Mouse (Mus musculus) small intestine, adult 2 months (tissue): ENCODE results near the gene Slc45a3. TPM values are rescaled to one million over a fixed set of nuclear protein-coding genes. Genes with fewer than 3 reads are reported as not detected.

Experiments
- H3K27ac ChIP-seq: fragments of 200-500 bp; 2 replicates; pipeline ENCODE4 v1.5.1; 2012; ENCODE audit warnings: low read depth, low read length, control low read depth, inconsistent platforms; ENCODE audit not compliant: insufficient read depth
- H3K27me3 ChIP-seq: fragments of 200-500 bp; 2 replicates; pipeline ENCODE4 v1.6.1; 2012; ENCODE audit warnings: mild to moderate bottlenecking, moderate library complexity, low read length, inconsistent platforms; ENCODE audit not compliant: control insufficient read depth, insufficient read depth
- H3K36me3 ChIP-seq: fragments of 200-500 bp; 2 replicates; pipeline ENCODE4 v1.6.1; 2012; ENCODE audit warnings: mild to moderate bottlenecking, low read length, control low read depth, inconsistent platforms; ENCODE audit not compliant: control insufficient read depth, insufficient read depth
- H3K4me1 ChIP-seq: fragments of 200-500 bp; 2 replicates; pipeline ENCODE4 v1.6.1; 2012; ENCODE audit warnings: low read length, inconsistent platforms, mixed read lengths; ENCODE audit not compliant: control insufficient read depth, insufficient read depth, insufficient read length
- H3K4me3 ChIP-seq: fragments of 200-500 bp; 2 replicates; pipeline ENCODE4 v1.5.1; 2012; ENCODE audit warnings: low read depth, mild to moderate bottlenecking, control low read depth, inconsistent platforms, low read length, moderate library complexity
- CTCF ChIP-seq: fragments of 200-500 bp; IDR thresholded peaks from 2 replicates; pipeline ENCODE4 v1.5.1; 2012; ENCODE audit warnings: low read depth, mild to moderate bottlenecking, control low read depth, inconsistent platforms, low read length, moderate library complexity, mixed read lengths; ENCODE audit not compliant: insufficient replicate concordance, insufficient read length; ENCODE audit errors: extremely low read depth
- POLR2A ChIP-seq: fragments of 200-500 bp; IDR thresholded peaks from 2 replicates; pipeline ENCODE4 v1.6.1; 2012; ENCODE audit warnings: low read depth, mild to moderate bottlenecking, control low read depth, inconsistent platforms, low read length, moderate library complexity
- WGBS: fragments of 180-500 bp; shearing (Covaris S2); methylation state at CpG from one replicate; pipeline ENCODE4 v1.1.7; 2018; 5-methylcytosine and 5-hydroxymethylcytosine counted together
- polyA plus RNA-seq: library from polyadenylated mRNA; depleted of rRNA; stranded (reverse); fragments of >200 nt; gene quantifications from 2 replicates; pipeline ENCODE4 v1.2.3, GENCODE M21; 2012

Gene Slc45a3
- polyA plus RNA-seq, 1 experiment: 2.1 TPM

- Histone ChIP-seq H3K4me3 (no peak overlapping the region), H3K36me3 (no peaks in the 10 kb centered on the region), H3K27ac (no peak overlapping the region), H3K4me1 (peaks cover 6% of the 10 kb centered on the region), H3K27me3 (peaks cover 6% of the 10 kb centered on the region; the same call in 1 of the 2 replicates)
- 65% methylated on average over 15 of the region's 15 CpGs for whole genome bisulfite sequencing
- TF ChIP-seq POLR2A (no peak), CTCF (no peak)
Measured at GRCm38 (mm10) chr1:131971771-131972497, 9.2 kb downstream of the Slc45a3 start.

GRCm38 (mm10) chr1:131972498-131973334 is 9.9 kb downstream of the Slc45a3 start:
- WGBS: 71% methylated on average over 13 of the region's 13 CpGs

DNA sequence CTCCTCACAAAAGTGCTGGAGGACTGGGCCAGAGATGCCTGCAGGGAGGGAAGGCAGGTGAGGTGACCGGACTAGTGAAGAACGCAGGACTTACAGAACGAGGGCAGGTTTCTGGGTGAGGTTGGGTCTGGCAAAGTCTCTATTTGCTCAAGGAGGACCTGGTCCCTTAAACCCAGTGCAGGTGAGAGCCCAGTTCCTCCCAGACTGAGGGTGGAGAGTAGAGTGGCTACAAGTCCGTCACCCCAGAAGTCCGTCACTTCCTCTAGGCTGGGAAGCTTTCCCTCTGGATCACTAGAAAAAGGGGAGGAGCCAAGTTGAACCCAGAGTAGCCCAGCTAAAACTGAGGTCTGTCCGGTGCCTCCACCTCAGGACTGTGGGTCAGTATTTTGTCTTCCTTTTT is 11.2 kb downstream of the Slc45a3 start:
- TF ChIP-seq CTCF (no peak), POLR2A (no peak)
- no peak overlapping the region for H3K4me3 ChIP-seq
- H3K4me1 ChIP-seq: 0 out of 2 replicates have a peak, but pooled peaks cover 2% of the 10 kb centered on the region
- H3K27ac ChIP-seq: no peak overlapping the region
- H3K36me3 ChIP-seq: no peaks in the 10 kb centered on the region
- peaks cover 6% of the 10 kb centered on the region; the same call in 1 of the 2 replicates for H3K27me3 ChIP-seq
- WGBS: 32% methylated on average over 6 of the region's 6 CpGs

More at GRCm38 (mm10) chr1:131972498-131973334, 9.9 kb downstream of the Slc45a3 start:
- TF ChIP-seq POLR2A (no peak), CTCF (no peak)
- peaks cover 6% of the 10 kb centered on the region; the same call in 1 of the 2 replicates for H3K27me3 ChIP-seq
- H3K27ac ChIP-seq: no peak overlapping the region
- H3K4me3 ChIP-seq: no peak overlapping the region
- H3K4me1 ChIP-seq: 0 out of 2 replicates have a peak, but pooled peaks cover 2% of the 10 kb centered on the region
- no peaks in the 10 kb centered on the region for H3K36me3 ChIP-seq

- TF ChIP-seq CTCF: no peak
- TF ChIP-seq POLR2A: no peak
- H3K4me1 ChIP-seq: 0 out of 2 replicates have a peak, but pooled peaks cover 2% of the 10 kb centered on the region
- no peak overlapping the region for H3K4me3 ChIP-seq
- WGBS: 72% methylated on average over 5 of the region's 5 CpGs
- H3K27me3 ChIP-seq: no peaks in the 10 kb centered on the region
- H3K36me3 ChIP-seq: no peaks in the 10 kb centered on the region
- no peak overlapping the region for H3K27ac ChIP-seq
Measured at GRCm38 (mm10) chr1:131976886-131977285, 14.1 kb downstream of the Slc45a3 start.

DNA sequence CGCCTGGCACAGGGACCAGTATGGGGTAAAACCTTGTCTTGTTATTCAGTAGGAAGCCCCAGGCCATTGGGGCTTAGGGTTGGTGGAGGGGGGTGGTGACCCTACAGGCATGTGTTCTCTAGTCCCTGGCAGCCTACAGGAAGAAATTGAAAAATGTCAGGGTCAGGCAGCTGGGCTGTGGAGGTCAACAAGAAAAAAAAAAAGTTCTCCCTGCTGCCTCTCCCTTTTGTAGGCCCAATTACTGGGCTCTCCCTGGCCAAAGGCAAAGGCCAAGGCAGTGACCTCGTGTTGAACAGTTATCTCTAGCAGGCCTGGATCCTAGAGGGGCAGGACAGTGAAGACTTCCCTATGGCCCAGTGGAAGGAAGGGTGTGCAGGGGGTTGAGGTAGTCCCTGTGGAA is 17.7 kb downstream of the Slc45a3 start:
- Histone ChIP-seq H3K36me3 (no peaks in the 10 kb centered on the region), H3K27me3 (no peaks in the 10 kb centered on the region), H3K4me1 (0 out of 2 replicates have a peak, but pooled peaks cover 2% of the 10 kb centered on the region), H3K4me3 (no peak overlapping the region), H3K27ac (no peak overlapping the region)
- TF ChIP-seq POLR2A (no peak), CTCF (no peak)
- WGBS: 70% methylated on average over 2 of the region's 2 CpGs

GRCm38 (mm10) chr1:131981378-131982013 is 18.7 kb downstream of the Slc45a3 start:
- H3K36me3 ChIP-seq: no peaks in the 10 kb centered on the region
- H3K4me1 ChIP-seq: 0 out of 2 replicates have a peak, but pooled peaks cover 2% of the 10 kb centered on the region
- no peak overlapping the region for H3K4me3 ChIP-seq
- no peak overlapping the region for H3K27ac ChIP-seq
- TF ChIP-seq CTCF: peak; percentile 97
- no peak for TF ChIP-seq POLR2A
- H3K27me3 ChIP-seq: no peaks in the 10 kb centered on the region
- 53% methylated on average over 12 of the region's 12 CpGs for WGBS
